Mouse (Mus musculus) small intestine, adult 2 months (tissue): ENCODE data around the gene Casp9. TPM values are rescaled to one million over a fixed set of nuclear protein-coding genes. Genes with fewer than 3 reads are reported as not detected.

Experiments
- H3K27ac ChIP-seq: fragments of 200-500 bp; 2 replicates; pipeline ENCODE4 v1.5.1; 2012; ENCODE audit warnings: low read depth, low read length, control low read depth, inconsistent platforms; ENCODE audit not compliant: insufficient read depth
- H3K27me3 ChIP-seq: fragments of 200-500 bp; 2 replicates; pipeline ENCODE4 v1.6.1; 2012; ENCODE audit warnings: mild to moderate bottlenecking, moderate library complexity, low read length, inconsistent platforms; ENCODE audit not compliant: control insufficient read depth, insufficient read depth
- H3K36me3 ChIP-seq: fragments of 200-500 bp; 2 replicates; pipeline ENCODE4 v1.6.1; 2012; ENCODE audit warnings: mild to moderate bottlenecking, low read length, control low read depth, inconsistent platforms; ENCODE audit not compliant: control insufficient read depth, insufficient read depth
- H3K4me1 ChIP-seq: fragments of 200-500 bp; 2 replicates; pipeline ENCODE4 v1.6.1; 2012; ENCODE audit warnings: low read length, inconsistent platforms, mixed read lengths; ENCODE audit not compliant: control insufficient read depth, insufficient read depth, insufficient read length
- H3K4me3 ChIP-seq: fragments of 200-500 bp; 2 replicates; pipeline ENCODE4 v1.5.1; 2012; ENCODE audit warnings: low read depth, mild to moderate bottlenecking, control low read depth, inconsistent platforms, low read length, moderate library complexity
- CTCF ChIP-seq: fragments of 200-500 bp; IDR thresholded peaks from 2 replicates; pipeline ENCODE4 v1.5.1; 2012; ENCODE audit warnings: low read depth, mild to moderate bottlenecking, control low read depth, inconsistent platforms, low read length, moderate library complexity, mixed read lengths; ENCODE audit not compliant: insufficient replicate concordance, insufficient read length; ENCODE audit errors: extremely low read depth
- POLR2A ChIP-seq: fragments of 200-500 bp; IDR thresholded peaks from 2 replicates; pipeline ENCODE4 v1.6.1; 2012; ENCODE audit warnings: low read depth, mild to moderate bottlenecking, control low read depth, inconsistent platforms, low read length, moderate library complexity
- WGBS: fragments of 180-500 bp; shearing (Covaris S2); methylation state at CpG from one replicate; pipeline ENCODE4 v1.1.7; 2018; 5-methylcytosine and 5-hydroxymethylcytosine counted together
- polyA plus RNA-seq: library from polyadenylated mRNA; depleted of rRNA; stranded (reverse); fragments of >200 nt; gene quantifications from 2 replicates; pipeline ENCODE4 v1.2.3, GENCODE M21; 2012

Gene Casp9
- polyA plus RNA-seq, 1 experiment = 14.6 TPM

GRCm38 (mm10) chr4:141858501-141858900 is 65.1 kb downstream of the Casp9 start:
- H3K4me1 ChIP-seq = peaks cover 35% of the 10 kb centered on the region
- no peak overlapping the region for H3K27ac ChIP-seq
- WGBS = 81% methylated on average over 20 of the region's 20 CpGs
- peaks cover 39% of the 10 kb centered on the region for H3K36me3 ChIP-seq
- no peak overlapping the region for H3K4me3 ChIP-seq
- no peaks in the 10 kb centered on the region for H3K27me3 ChIP-seq
- TF ChIP-seq CTCF (no peak), POLR2A (no peak)

- Histone ChIP-seq H3K4me1 (peaks cover 44% of the 10 kb centered on the region), H3K27me3 (no peaks in the 10 kb centered on the region), H3K27ac (no peak overlapping the region), H3K36me3 (peaks cover 45% of the 10 kb centered on the region), H3K4me3 (no peak overlapping the region)
- TF ChIP-seq CTCF (no peak), POLR2A (no peak)
- WGBS = 96% methylated on average over 14 of the region's 14 CpGs
Measured at GRCm38 (mm10) chr4:141859351-141859750, 65.9 kb downstream of the Casp9 start.

GRCm38 (mm10) chr4:141860246-141860841 is 66.9 kb downstream of the Casp9 start:
- WGBS = 30% methylated on average over 19 of the region's 19 CpGs

GRCm38 (mm10) chr4:141861591-141862295 is 68.3 kb downstream of the Casp9 start:
- H3K27me3 ChIP-seq = no peaks in the 10 kb centered on the region
- peak overlapping the region; percentile 30 for H3K4me3 ChIP-seq
- WGBS = 57% methylated on average over 17 of the region's 17 CpGs
- H3K4me1 ChIP-seq = peaks cover 60% of the 10 kb centered on the region
- H3K36me3 ChIP-seq = peaks cover 53% of the 10 kb centered on the region
- TF ChIP-seq POLR2A (no peak), CTCF (no peak)
- H3K27ac ChIP-seq = peak overlapping the region; percentile 99

More at GRCm38 (mm10) chr4:141860246-141860841, 66.9 kb downstream of the Casp9 start:
- Histone ChIP-seq H3K27me3 (no peaks in the 10 kb centered on the region), H3K27ac (peak overlapping the region; percentile 99), H3K36me3 (peaks cover 50% of the 10 kb centered on the region), H3K4me3 (peak overlapping the region; percentile 5), H3K4me1 (peaks cover 50% of the 10 kb centered on the region)
- no peak for TF ChIP-seq CTCF
- TF ChIP-seq POLR2A = no peak

- H3K36me3 ChIP-seq = peaks cover 50% of the 10 kb centered on the region
- 26% methylated on average over 5 of the region's 5 CpGs for WGBS
- H3K27me3 ChIP-seq = no peaks in the 10 kb centered on the region
- peaks cover 70% of the 10 kb centered on the region for H3K4me1 ChIP-seq
- no peak for TF ChIP-seq POLR2A
- no peak overlapping the region for H3K4me3 ChIP-seq
- peak overlapping the region; percentile 99 for H3K27ac ChIP-seq
Measured at GRCm38 (mm10) chr4:141862867-141863266, 69.5 kb downstream of the Casp9 start.

- WGBS = 68% methylated on average over 7 of the region's 7 CpGs
- peaks cover 77% of the 10 kb centered on the region for H3K4me1 ChIP-seq
- no peaks in the 10 kb centered on the region for H3K27me3 ChIP-seq
- H3K27ac ChIP-seq = peak overlapping the region; percentile 99
- H3K36me3 ChIP-seq = peaks cover 50% of the 10 kb centered on the region
- H3K4me3 ChIP-seq = no peak overlapping the region
- TF ChIP-seq POLR2A (no peak), CTCF (no peak)
Measured at GRCm38 (mm10) chr4:141863726-141864280, 70.4 kb downstream of the Casp9 start.

GRCm38 (mm10) chr4:141864506-141864905 is 71.1 kb downstream of the Casp9 start:
- Histone ChIP-seq H3K27ac (peak overlapping the region; percentile 99), H3K4me1 (peaks cover 80% of the 10 kb centered on the region)
- 95% methylated on average over 8 of the region's 8 CpGs for WGBS

More at GRCm38 (mm10) chr4:141864506-141864905, 71.1 kb downstream of the Casp9 start:
- H3K27me3 ChIP-seq = no peaks in the 10 kb centered on the region
- H3K4me3 ChIP-seq = no peak overlapping the region
- TF ChIP-seq POLR2A (no peak), CTCF (no peak)
- peaks cover 49% of the 10 kb centered on the region for H3K36me3 ChIP-seq
